Mouse (Mus musculus) layer of hippocampus, adult 11-12 months (tissue): ENCODE measurements around the gene Camkmt.

ENCODE experiments used
- DNase-seq: peaks from one replicate; pipeline ENCODE4 v3.0.0; 2022; ENCODE audit warnings: low spot score

Camkmt gene

GRCm38 (mm10) chr17:85089621-85090020, 731 bp upstream of the Camkmt start:
- no peak for DNase-seq

GRCm38 (mm10) chr17:85091762-85092161, 1.4 kb downstream of the Camkmt start:
- no peak for DNase-seq

GRCm38 (mm10) chr17:85096396-85096795, 6.0 kb downstream of the Camkmt start:
- DNase-seq: no peak

- no peak for DNase-seq
Observed at GRCm38 (mm10) chr17:85098677-85099323, 8.4 kb downstream of the Camkmt start.

GRCm38 (mm10) chr17:85100232-85100631, 9.9 kb downstream of the Camkmt start:
- no peak for DNase-seq

- no peak for DNase-seq
Observed at GRCm38 (mm10) chr17:85101751-85102150, 11.4 kb downstream of the Camkmt start.

- no peak for DNase-seq
Observed at GRCm38 (mm10) chr17:85103310-85103709, 13.0 kb downstream of the Camkmt start.

- DNase-seq: no peak
Observed at GRCm38 (mm10) chr17:85110640-85111039, 20.3 kb downstream of the Camkmt start.

GRCm38 (mm10) chr17:85113441-85113840, 23.1 kb downstream of the Camkmt start:
- DNase-seq: no peak

- peak; percentile 65 for DNase-seq
Observed at GRCm38 (mm10) chr17:85116643-85117042, 26.3 kb downstream of the Camkmt start.

- no peak for DNase-seq
Observed at GRCm38 (mm10) chr17:85138393-85138792, 48.0 kb downstream of the Camkmt start.

GRCm38 (mm10) chr17:85141621-85142020, 51.3 kb downstream of the Camkmt start:
- DNase-seq: no peak

GRCm38 (mm10) chr17:85142495-85143111, 52.3 kb downstream of the Camkmt start:
- DNase-seq: no peak

GRCm38 (mm10) chr17:85144141-85144540, 53.8 kb downstream of the Camkmt start:
- no peak for DNase-seq

GRCm38 (mm10) chr17:85148348-85148747, 58.0 kb downstream of the Camkmt start:
- DNase-seq: no peak

- no peak for DNase-seq
Observed at GRCm38 (mm10) chr17:85149211-85149738, 58.9 kb downstream of the Camkmt start.

GRCm38 (mm10) chr17:85151264-85151663, 60.9 kb downstream of the Camkmt start:
- no peak for DNase-seq

GRCm38 (mm10) chr17:85158202-85158601, 67.8 kb downstream of the Camkmt start:
- no peak for DNase-seq

GRCm38 (mm10) chr17:85159526-85159925, 69.2 kb downstream of the Camkmt start:
- DNase-seq: peak; percentile 37

- no peak for DNase-seq
Observed at GRCm38 (mm10) chr17:85160786-85161185, 70.4 kb downstream of the Camkmt start.

GRCm38 (mm10) chr17:85162569-85163271, 72.4 kb downstream of the Camkmt start:
- no peak for DNase-seq

- DNase-seq: no peak
Observed at GRCm38 (mm10) chr17:85163272-85163610, 72.9 kb downstream of the Camkmt start.

- DNase-seq: no peak
Observed at GRCm38 (mm10) chr17:85168761-85169160, 78.4 kb downstream of the Camkmt start.
